Mouse (Mus musculus) kidney, embryonic 16.5 days (tissue): ENCODE results near the gene Usp33. TPM values are rescaled to one million over a fixed set of nuclear protein-coding genes. Genes with fewer than 3 reads are reported as not detected.
A peak's percentile ranks its signal among the peaks of the same experiment; 100 is the strongest.

Experiments
- ATAC-seq: fragments of 200-750 bp; cut with Nextera tagmentation; 2 replicates; pipeline ENCODE4 v1.8.0; 2017; ENCODE audit warnings: moderate TSS enrichment; ENCODE audit not compliant: low FRiP score, low TSS enrichment
- H3K27ac ChIP-seq: fragments of 300-500 bp; sonication (generic); 2 replicates; pipeline ENCODE4 v1.5.1; 2014; ENCODE audit warnings: low read length
- H3K27me3 ChIP-seq: fragments of 300-500 bp; sonication (generic); 2 replicates; pipeline ENCODE4 v1.6.1; 2014; ENCODE audit warnings: low read length, control low read depth, mixed read lengths; ENCODE audit not compliant: insufficient read depth
- H3K36me3 ChIP-seq: fragments of 300-500 bp; sonication (generic); 2 replicates; pipeline ENCODE4 v1.6.1; 2014; ENCODE audit warnings: low read length, control low read depth, mixed read lengths; ENCODE audit not compliant: insufficient read depth
- H3K4me1 ChIP-seq: fragments of 300-500 bp; sonication (generic); 2 replicates; pipeline ENCODE4 v1.6.1; 2014; ENCODE audit warnings: low read length, control low read depth, mixed read lengths; ENCODE audit not compliant: insufficient read depth
- H3K4me2 ChIP-seq: fragments of 300-500 bp; sonication (generic); replicated peaks from 2 replicates; pipeline ENCODE4 v1.6.1; 2014; ENCODE audit warnings: low read depth, low read length
- H3K4me3 ChIP-seq: fragments of 300-500 bp; sonication (generic); 2 replicates; pipeline ENCODE4 v1.5.1; 2014; ENCODE audit warnings: mild to moderate bottlenecking, low read length
- H3K9ac ChIP-seq: fragments of 300-500 bp; sonication (generic); replicated peaks from 2 replicates; pipeline ENCODE4 v1.6.1; 2014; ENCODE audit warnings: low read length
- H3K9me3 ChIP-seq: fragments of 300-500 bp; sonication (generic); 2 replicates; pipeline ENCODE4 v1.6.1; 2016; ENCODE audit warnings: low read length, control low read depth
- WGBS: fragments of 180-500 bp; shearing (Covaris S2); extraction: QIAGEN DNeasy Blood & Tissue Kit; methylation state at CpG from one replicate; pipeline ENCODE4 v1.1.7; 2014; 5-methylcytosine and 5-hydroxymethylcytosine counted together
- polyA plus RNA-seq: library from polyadenylated mRNA; unstranded; fragments of >200 nt; fragmentation: Nextera tagmentation; extraction: Ambion mirVana; gene quantifications from 2 replicates; pipeline ENCODE4 v1.2.1, GENCODE M21; 2015

Gene Usp33
- polyA plus RNA-seq, 1 experiment from 2014 or later: 46.2 TPM

DNA sequence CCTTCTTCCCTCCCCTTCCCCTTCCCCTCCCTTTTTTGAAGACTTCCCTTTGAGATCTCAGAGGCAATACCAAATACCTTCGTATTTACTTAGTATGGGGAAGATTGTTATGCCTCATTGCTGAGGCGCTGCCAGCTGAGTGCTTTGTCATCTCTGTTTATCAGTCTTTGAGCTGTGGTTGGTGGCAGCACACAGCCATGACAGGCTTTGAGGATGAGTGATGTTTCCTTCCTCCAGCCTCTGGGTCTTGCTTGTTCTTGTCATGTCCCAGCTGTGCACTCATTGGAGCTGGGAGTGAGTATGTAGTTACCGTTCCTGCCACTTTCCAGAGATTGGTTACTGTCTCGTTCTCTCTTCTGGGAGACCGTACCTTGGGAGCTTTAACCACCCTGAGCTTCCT is 9.1 kb downstream of the Usp33 start:
- no peak overlapping the region for H3K9ac ChIP-seq
- no peaks in the 10 kb centered on the region for H3K9me3 ChIP-seq
- no peak overlapping the region for H3K4me2 ChIP-seq
- H3K4me1 ChIP-seq: peaks cover 16% of the 10 kb centered on the region
- H3K27me3 ChIP-seq: no peaks in the 10 kb centered on the region
- peak; percentile 32; the same call in 1 of the 2 replicates for ATAC-seq
- no peak overlapping the region for H3K4me3 ChIP-seq
- H3K27ac ChIP-seq: no peak overlapping the region
- 0 out of 2 replicates have a peak, but pooled peaks cover 7% of the 10 kb centered on the region for H3K36me3 ChIP-seq
- WGBS: 47% methylated on average over 5 of the region's 5 CpGs

DNA sequence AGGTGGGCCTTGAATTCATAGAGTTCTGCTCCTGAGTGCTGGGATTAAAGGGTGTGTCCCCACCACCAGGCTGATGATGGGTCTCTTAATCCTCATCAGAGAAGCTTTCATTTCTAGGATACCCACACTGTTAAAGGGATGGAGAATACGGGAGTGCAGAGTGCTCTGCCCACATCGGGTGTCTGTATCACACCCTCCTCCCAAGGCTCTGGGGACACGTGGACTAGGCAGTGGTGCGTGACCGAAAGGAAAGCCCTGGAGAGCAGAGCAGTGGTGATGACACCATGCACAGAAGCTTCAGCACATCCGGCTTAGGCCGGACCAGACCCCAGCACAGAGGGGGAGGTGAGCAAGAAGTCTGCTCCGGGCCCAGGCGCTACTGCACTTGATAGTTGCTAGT is 10.5 kb downstream of the Usp33 start:
- Histone ChIP-seq H3K9ac (no peak overlapping the region), H3K27ac (no peak overlapping the region), H3K4me3 (no peak overlapping the region), H3K4me1 (peaks cover 7% of the 10 kb centered on the region; the same call in 1 of the 2 replicates), H3K4me2 (no peak overlapping the region), H3K27me3 (no peaks in the 10 kb centered on the region), H3K9me3 (no peaks in the 10 kb centered on the region), H3K36me3 (peaks cover 17% of the 10 kb centered on the region)
- WGBS: 39% methylated on average over 9 of the region's 9 CpGs
- ATAC-seq: peak; percentile 90

DNA sequence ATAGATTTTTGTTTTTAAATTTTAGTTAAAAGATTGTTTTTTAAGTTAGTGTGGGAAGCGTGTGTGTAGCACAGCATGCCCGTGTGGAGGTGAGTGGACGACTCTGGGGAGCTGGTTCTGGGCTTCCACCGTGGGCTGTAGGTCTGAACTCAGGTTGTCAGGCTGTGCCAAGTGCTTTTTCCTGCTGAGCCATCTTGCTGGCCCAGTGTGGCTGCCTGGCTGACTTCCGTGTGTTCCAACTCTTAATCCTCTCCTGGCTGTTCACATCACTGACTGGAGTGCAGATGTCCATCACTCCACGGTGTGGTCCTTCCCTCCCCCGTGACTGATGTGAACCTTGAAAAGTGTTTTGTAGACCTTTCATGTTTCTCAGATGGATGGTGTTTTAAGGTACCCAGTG is 12.9 kb downstream of the Usp33 start:
- no peak for ATAC-seq
- Histone ChIP-seq H3K4me3 (no peak overlapping the region), H3K9me3 (no peaks in the 10 kb centered on the region), H3K4me1 (peaks cover 7% of the 10 kb centered on the region; the same call in 1 of the 2 replicates), H3K27me3 (no peaks in the 10 kb centered on the region), H3K27ac (no peak overlapping the region), H3K36me3 (peaks cover 40% of the 10 kb centered on the region), H3K9ac (no peak overlapping the region), H3K4me2 (no peak overlapping the region)
- WGBS: 88% methylated on average over 7 of the region's 7 CpGs

DNA sequence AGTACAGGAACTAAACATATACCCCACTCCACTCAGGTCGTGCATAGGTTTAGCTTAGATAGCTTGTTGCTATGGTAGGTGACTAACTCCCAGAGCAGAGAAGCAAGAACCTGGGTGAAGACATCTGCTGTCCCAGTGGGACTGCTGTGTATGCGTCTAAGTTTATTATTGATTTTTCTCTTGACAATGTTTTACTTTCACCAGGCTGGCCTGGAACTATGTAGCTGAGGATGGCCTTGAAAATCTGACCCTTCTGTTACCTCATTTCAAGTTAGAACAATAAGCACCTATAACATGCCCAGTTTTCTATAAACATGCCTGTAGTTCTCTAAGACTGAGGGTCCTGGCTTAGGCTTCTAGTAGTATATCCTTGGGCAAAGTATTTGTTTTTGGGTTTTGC is 17.9 kb downstream of the Usp33 start:
- Histone ChIP-seq H3K36me3 (peaks cover 66% of the 10 kb centered on the region), H3K9me3 (no peaks in the 10 kb centered on the region)
- ATAC-seq: no peak

DNA sequence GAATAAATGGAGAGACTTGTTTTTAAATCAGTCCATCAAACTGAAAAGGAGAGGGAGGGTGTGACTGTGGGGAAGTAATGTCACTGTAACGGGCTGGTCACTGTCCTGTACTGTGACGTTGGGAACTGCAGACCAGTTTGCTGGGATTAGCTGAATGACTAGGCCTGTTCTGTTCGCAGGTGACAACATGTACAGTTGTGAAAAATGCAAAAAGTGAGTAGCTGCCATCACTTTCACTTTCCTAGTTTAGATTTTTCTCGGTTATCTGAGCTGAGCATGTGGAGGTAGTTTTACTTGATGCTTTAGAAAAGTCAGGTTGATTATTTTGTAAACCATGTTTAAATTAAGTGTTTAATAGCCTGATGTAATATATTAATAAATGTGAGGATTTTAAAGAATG is 29.8 kb downstream of the Usp33 start:
- Histone ChIP-seq H3K9ac (no peak overlapping the region), H3K27me3 (no peaks in the 10 kb centered on the region), H3K36me3 (peaks cover 45% of the 10 kb centered on the region), H3K9me3 (no peaks in the 10 kb centered on the region), H3K27ac (no peak overlapping the region), H3K4me2 (no peak overlapping the region), H3K4me3 (no peak overlapping the region), H3K4me1 (no peaks in the 10 kb centered on the region)
- no peak for ATAC-seq
- WGBS: 80% methylated on average over 4 of the region's 4 CpGs

More for the DNA sequence above, 17.9 kb downstream of the Usp33 start:
- no peak overlapping the region for H3K27ac ChIP-seq
- H3K4me1 ChIP-seq: no peaks in the 10 kb centered on the region
- H3K4me2 ChIP-seq: no peak overlapping the region
- no peak overlapping the region for H3K4me3 ChIP-seq
- H3K9ac ChIP-seq: no peak overlapping the region
- WGBS: 89% methylated on average over 2 of the region's 2 CpGs
- no peaks in the 10 kb centered on the region for H3K27me3 ChIP-seq

DNA sequence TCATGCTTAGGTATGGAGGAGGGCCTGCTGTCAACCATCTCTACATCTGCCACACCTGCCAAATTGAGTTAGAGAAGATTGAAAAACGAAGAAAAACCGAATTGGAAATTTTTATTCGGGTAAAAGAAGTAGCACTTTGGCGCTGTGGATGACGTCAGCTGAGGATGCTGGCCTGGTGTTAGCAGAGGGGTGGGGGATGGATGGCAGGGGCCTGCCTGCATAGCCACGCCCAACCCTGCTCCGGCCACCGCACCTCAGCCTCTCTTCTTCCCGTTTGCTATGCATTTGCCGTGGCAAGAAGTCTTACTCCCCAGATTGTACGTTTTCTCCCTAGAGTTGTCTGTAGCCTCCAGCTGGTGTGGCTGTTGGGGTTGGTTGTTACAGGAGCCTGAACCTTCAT is 37.8 kb downstream of the Usp33 start:
- H3K36me3 ChIP-seq: peaks cover 31% of the 10 kb centered on the region
- H3K4me2 ChIP-seq: no peak overlapping the region
- ATAC-seq: no peak
- H3K27ac ChIP-seq: no peak overlapping the region
- H3K9ac ChIP-seq: no peak overlapping the region
- H3K4me3 ChIP-seq: no peak overlapping the region
- 64% methylated on average over 11 of the region's 11 CpGs for WGBS
- no peaks in the 10 kb centered on the region for H3K4me1 ChIP-seq
- H3K27me3 ChIP-seq: no peaks in the 10 kb centered on the region
- no peaks in the 10 kb centered on the region for H3K9me3 ChIP-seq

DNA sequence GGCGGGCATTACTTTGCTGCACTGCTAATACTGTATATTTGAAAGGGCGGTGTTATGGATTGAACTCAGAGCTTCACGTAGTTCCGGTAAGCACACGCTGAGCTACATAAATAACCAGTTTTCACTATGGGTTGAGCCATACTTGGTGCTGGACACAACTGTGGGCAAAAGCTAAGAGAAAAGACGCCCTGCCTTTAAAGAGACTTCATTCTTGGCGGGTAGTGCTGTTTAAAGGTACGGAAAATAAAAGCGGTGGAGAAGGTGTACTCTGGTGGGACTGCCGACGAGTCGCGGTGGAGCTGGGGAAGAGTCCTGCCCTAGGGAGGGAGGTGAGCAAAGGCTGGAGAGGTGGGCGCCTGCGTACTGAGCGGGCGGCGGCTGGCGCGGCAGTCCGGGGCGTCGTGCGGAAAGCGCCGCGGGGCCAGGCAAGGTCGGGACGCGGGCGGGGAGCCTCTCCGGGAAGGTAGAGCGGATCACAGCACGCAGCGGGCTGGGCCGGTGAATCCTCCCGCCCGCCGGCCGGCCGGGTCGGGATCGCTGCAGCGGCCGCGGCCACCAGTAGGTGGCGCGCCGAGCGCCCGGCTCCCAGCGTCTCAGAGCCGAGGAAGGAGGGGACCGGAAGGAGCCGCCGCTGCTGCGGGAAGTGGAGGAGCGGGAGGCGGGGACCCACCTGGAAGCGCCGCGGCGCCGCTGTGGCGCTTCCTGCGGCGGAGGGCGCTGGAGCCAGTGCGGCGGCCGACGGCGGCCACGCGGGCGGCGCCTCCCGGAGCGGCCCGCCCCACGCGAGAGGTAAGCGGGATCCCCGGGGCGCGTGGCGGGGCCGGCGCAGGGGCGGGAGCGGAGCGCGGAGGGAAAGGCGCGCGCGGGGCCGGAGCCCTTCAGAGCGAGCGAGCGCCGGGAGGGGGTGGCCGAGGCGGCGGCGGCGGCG is 49.3 kb downstream of the Usp33 start, which contains the start of gene Zzz3:
TSS of gene Zzz3 (plus strand) at position 124 of the 928 bp plus-strand sequence.
- Histone ChIP-seq H3K27ac (peak within 1 kb of the TSS; percentile 96), H3K4me2 (peak within 1 kb of the TSS; percentile 87), H3K36me3 (peaks cover 6% of the 10 kb centered on the region; the same call in 1 of the 2 replicates), H3K9me3 (no peaks in the 10 kb centered on the region), H3K9ac (peak within 1 kb of the TSS; percentile 93), H3K27me3 (no peaks in the 10 kb centered on the region), H3K4me1 (peaks cover 28% of the 10 kb centered on the region), H3K4me3 (peak within 1 kb of the TSS; percentile 83)
- peak; percentile 94 for ATAC-seq
- under 1% methylated on average over 45 of the region's 108 CpGs for WGBS

DNA sequence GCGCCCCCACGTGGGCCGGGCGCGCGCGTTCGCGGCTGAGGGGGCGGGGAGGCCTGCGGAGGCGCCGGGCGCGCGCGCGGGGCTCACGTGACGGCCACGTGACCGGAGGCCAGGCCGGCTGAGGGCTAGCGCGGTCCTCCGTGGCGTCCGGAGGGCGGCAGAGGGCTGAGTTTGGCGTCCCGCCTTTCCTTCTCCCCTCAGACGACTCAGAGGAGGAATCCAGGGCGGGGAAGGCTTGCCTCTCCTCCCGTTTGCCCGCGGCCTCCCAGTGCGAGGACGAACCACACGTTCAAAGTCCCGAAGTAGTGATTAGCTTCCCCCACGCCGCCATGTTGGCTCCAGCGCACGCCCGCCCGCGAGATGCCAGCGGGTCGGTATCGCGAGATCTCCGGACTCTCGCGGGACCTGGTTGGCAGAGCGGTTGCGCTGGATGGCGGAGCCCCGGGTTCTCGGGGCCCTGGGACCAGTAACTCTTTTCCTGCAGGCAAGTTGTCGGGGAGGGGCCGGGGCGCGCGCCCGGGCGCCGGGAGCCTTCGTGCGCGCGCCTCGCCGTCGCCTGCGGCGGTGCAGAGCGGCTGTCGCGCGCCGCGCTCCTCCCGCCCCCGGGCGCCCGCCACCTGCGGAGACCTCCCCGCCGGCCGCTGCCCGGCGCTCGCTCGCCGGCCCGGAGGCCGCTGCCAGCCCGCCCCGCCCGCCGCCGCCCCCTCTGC is 50.2 kb downstream of the Usp33 start:
- Histone ChIP-seq H3K36me3 (peaks cover 2% of the 10 kb centered on the region; the same call in 1 of the 2 replicates), H3K4me3 (peak overlapping the region; percentile 83), H3K4me2 (peak overlapping the region; percentile 87), H3K27ac (peak overlapping the region; percentile 96), H3K9ac (peak overlapping the region; percentile 93), H3K9me3 (no peaks in the 10 kb centered on the region), H3K27me3 (no peaks in the 10 kb centered on the region), H3K4me1 (peaks cover 30% of the 10 kb centered on the region)
- peak; percentile 92 for ATAC-seq
- WGBS: under 1% methylated on average over 89 of the region's 102 CpGs

DNA sequence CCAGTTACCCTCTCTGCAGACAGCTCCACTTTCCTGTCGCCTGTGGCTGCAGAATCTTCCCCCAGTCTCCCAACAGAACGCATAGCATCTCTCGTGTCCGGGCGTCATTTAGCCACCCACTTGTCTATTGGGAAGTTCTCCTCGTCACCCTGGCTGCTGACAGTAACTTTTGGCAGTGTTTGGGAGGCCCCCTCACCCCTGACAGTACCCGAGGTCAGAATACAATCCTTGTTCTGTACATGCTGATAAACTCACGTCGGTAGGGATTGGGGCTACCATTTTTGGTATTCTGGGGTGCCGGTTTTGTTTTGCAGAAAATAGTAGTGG is 50.7 kb downstream of the Usp33 start:
- Histone ChIP-seq H3K27me3 (no peaks in the 10 kb centered on the region), H3K27ac (peak overlapping the region; percentile 96), H3K4me1 (peaks cover 35% of the 10 kb centered on the region), H3K4me3 (peak overlapping the region; percentile 83), H3K36me3 (no peaks in the 10 kb centered on the region), H3K9ac (peak overlapping the region; percentile 93), H3K9me3 (no peaks in the 10 kb centered on the region), H3K4me2 (peak overlapping the region; percentile 87)
- ATAC-seq: no peak
- 2% methylated on average over 10 of the region's 10 CpGs for WGBS
